Mouse (Mus musculus) heart, embryonic 11.5 days (tissue): ENCODE data around the gene Lpin2. TPM values are rescaled to one million over a fixed set of nuclear protein-coding genes. Genes with fewer than 3 reads are reported as not detected.

Source experiments
- ATAC-seq: fragments of 200-750 bp; cut with Nextera tagmentation; replicated peaks from 2 replicates; pipeline ENCODE4 v1.8.0; 2017; ENCODE audit warnings: moderate library complexity; ENCODE audit not compliant: insufficient number of reproducible peaks, low FRiP score, low TSS enrichment
- H3K27ac ChIP-seq: fragments of 300-500 bp; sonication (generic); 2 replicates; pipeline ENCODE4 v1.5.1; 2014; ENCODE audit warnings: mild to moderate bottlenecking, low read depth, low read length
- H3K27me3 ChIP-seq: fragments of 300-500 bp; sonication (generic); 2 replicates; pipeline ENCODE4 v1.6.1; 2014; ENCODE audit warnings: mild to moderate bottlenecking, low read length, mixed read lengths; ENCODE audit not compliant: control insufficient read depth, insufficient read depth
- H3K36me3 ChIP-seq: fragments of 300-500 bp; sonication (generic); 2 replicates; pipeline ENCODE4 v1.6.1; 2014; ENCODE audit warnings: mild to moderate bottlenecking, low read length, moderate library complexity, mixed read lengths; ENCODE audit not compliant: control insufficient read depth, insufficient read depth
- H3K4me1 ChIP-seq: fragments of 300-500 bp; sonication (generic); 2 replicates; pipeline ENCODE4 v1.6.1; 2014; ENCODE audit warnings: low read length; ENCODE audit not compliant: control insufficient read depth, insufficient read depth
- H3K4me2 ChIP-seq: fragments of 300-500 bp; sonication (generic); 2 replicates; pipeline ENCODE4 v1.6.1; 2014; ENCODE audit warnings: mild to moderate bottlenecking, moderate library complexity
- H3K4me3 ChIP-seq: fragments of 300-500 bp; sonication (generic); 2 replicates; pipeline ENCODE4 v1.5.1; 2014; ENCODE audit warnings: low read depth, low read length
- H3K9ac ChIP-seq: fragments of 300-500 bp; sonication (generic); 2 replicates; pipeline ENCODE4 v1.6.1; 2014; ENCODE audit warnings: mild to moderate bottlenecking, low read depth, low read length, moderate library complexity
- H3K9me3 ChIP-seq: fragments of 300-500 bp; sonication (generic); replicated peaks from 2 replicates; pipeline ENCODE4 v1.6.1; 2016; ENCODE audit warnings: low read length; ENCODE audit not compliant: control insufficient read depth
- WGBS: fragments of 180-500 bp; shearing (Covaris S2); extraction: QIAGEN DNeasy Blood & Tissue Kit; methylation state at CpG from one replicate; pipeline ENCODE4 v1.1.7; 2014; ENCODE audit not compliant: insufficient replicate concordance; 5-methylcytosine and 5-hydroxymethylcytosine counted together
- polyA plus RNA-seq: library from polyadenylated mRNA; unstranded; fragments of >200 nt; fragmentation: Nextera tagmentation; extraction: Ambion mirVana; gene quantifications from 2 replicates; pipeline ENCODE4 v1.2.1, GENCODE M21; 2014

Gene Lpin2
- polyA plus RNA-seq, 1 experiment from 2014 or later, result 22.5 TPM

- no peak for ATAC-seq
- no peak overlapping the region for H3K27ac ChIP-seq
- 70% methylated on average over 6 of the region's 6 CpGs for WGBS
- H3K4me2 ChIP-seq, result no peak overlapping the region
- no peaks in the 10 kb centered on the region for H3K9me3 ChIP-seq
- no peaks in the 10 kb centered on the region for H3K36me3 ChIP-seq
- H3K27me3 ChIP-seq, result no peaks in the 10 kb centered on the region
- peaks cover 9% of the 10 kb centered on the region for H3K4me1 ChIP-seq
- H3K4me3 ChIP-seq, result no peak overlapping the region
- H3K9ac ChIP-seq, result no peak overlapping the region
Measured at GRCm38 (mm10) chr17:71164991-71165390, 17.4 kb upstream of the Lpin2 start.

GRCm38 (mm10) chr17:71168205-71168815, 14.1 kb upstream of the Lpin2 start:
- Histone ChIP-seq H3K4me1 (peaks cover 9% of the 10 kb centered on the region), H3K4me2 (no peak overlapping the region), H3K9ac (no peak overlapping the region), H3K36me3 (no peaks in the 10 kb centered on the region), H3K27ac (no peak overlapping the region), H3K27me3 (no peaks in the 10 kb centered on the region), H3K9me3 (no peaks in the 10 kb centered on the region), H3K4me3 (no peak overlapping the region)
- no peak for ATAC-seq
- 51% methylated on average over 5 of the region's 5 CpGs for WGBS

- Histone ChIP-seq H3K4me1 (peaks cover 9% of the 10 kb centered on the region), H3K27ac (no peak overlapping the region), H3K9me3 (no peaks in the 10 kb centered on the region), H3K27me3 (no peaks in the 10 kb centered on the region), H3K4me3 (no peak overlapping the region), H3K4me2 (no peak overlapping the region), H3K36me3 (no peaks in the 10 kb centered on the region), H3K9ac (no peak overlapping the region)
- WGBS, result 46% methylated on average over 9 of the region's 9 CpGs
- ATAC-seq, result no peak
Measured at GRCm38 (mm10) chr17:71168846-71169245, 13.5 kb upstream of the Lpin2 start.

GRCm38 (mm10) chr17:71169639-71170038, 12.7 kb upstream of the Lpin2 start:
- Histone ChIP-seq H3K4me1 (peaks cover 9% of the 10 kb centered on the region), H3K4me2 (no peak overlapping the region), H3K9me3 (no peaks in the 10 kb centered on the region), H3K36me3 (no peaks in the 10 kb centered on the region), H3K27me3 (no peaks in the 10 kb centered on the region), H3K4me3 (no peak overlapping the region), H3K9ac (no peak overlapping the region), H3K27ac (no peak overlapping the region)
- 47% methylated on average over 1 of the region's 1 CpGs for WGBS
- no peak for ATAC-seq

- Histone ChIP-seq H3K9me3 (no peaks in the 10 kb centered on the region), H3K9ac (no peak overlapping the region), H3K4me2 (no peak overlapping the region), H3K27me3 (no peaks in the 10 kb centered on the region), H3K27ac (no peak overlapping the region), H3K4me3 (no peak overlapping the region), H3K4me1 (peaks cover 9% of the 10 kb centered on the region), H3K36me3 (no peaks in the 10 kb centered on the region)
- peak; percentile 57; the same call in 1 of the 2 replicates for ATAC-seq
- WGBS, result 70% methylated on average over 4 of the region's 4 CpGs
Measured at GRCm38 (mm10) chr17:71171161-71171560, 11.2 kb upstream of the Lpin2 start.

- no peaks in the 10 kb centered on the region for H3K36me3 ChIP-seq
- H3K4me3 ChIP-seq, result no peak overlapping the region
- ATAC-seq, result no peak
- H3K9me3 ChIP-seq, result no peaks in the 10 kb centered on the region
- H3K27me3 ChIP-seq, result no peaks in the 10 kb centered on the region
- WGBS, result 69% methylated on average over 4 of the region's 4 CpGs
- H3K9ac ChIP-seq, result no peak overlapping the region
- H3K4me1 ChIP-seq, result peaks cover 11% of the 10 kb centered on the region; the same call in 1 of the 2 replicates
- no peak overlapping the region for H3K27ac ChIP-seq
- H3K4me2 ChIP-seq, result no peak overlapping the region
Measured at GRCm38 (mm10) chr17:71177336-71177735, 5.0 kb upstream of the Lpin2 start.

GRCm38 (mm10) chr17:71177949-71178348, 4.4 kb upstream of the Lpin2 start:
- Histone ChIP-seq H3K4me1 (peaks cover 12% of the 10 kb centered on the region; the same call in 1 of the 2 replicates), H3K4me2 (no peak overlapping the region), H3K9ac (no peak overlapping the region), H3K27ac (no peak overlapping the region), H3K4me3 (no peak overlapping the region), H3K27me3 (no peaks in the 10 kb centered on the region), H3K9me3 (no peaks in the 10 kb centered on the region), H3K36me3 (no peaks in the 10 kb centered on the region)
- 42% methylated on average over 2 of the region's 2 CpGs for WGBS
- no peak for ATAC-seq

GRCm38 (mm10) chr17:71178530-71179181, 3.7 kb upstream of the Lpin2 start:
- no peak overlapping the region for H3K4me3 ChIP-seq
- no peaks in the 10 kb centered on the region for H3K36me3 ChIP-seq
- no peaks in the 10 kb centered on the region for H3K27me3 ChIP-seq
- H3K9ac ChIP-seq, result no peak overlapping the region
- H3K9me3 ChIP-seq, result no peaks in the 10 kb centered on the region
- H3K4me2 ChIP-seq, result 0 out of 2 replicates have a peak overlapping the region, but pooled peaks have one; percentile 2
- no peak for ATAC-seq
- no peak overlapping the region for H3K27ac ChIP-seq
- 22% methylated on average over 10 of the region's 10 CpGs for WGBS
- peaks cover 12% of the 10 kb centered on the region; the same call in 1 of the 2 replicates for H3K4me1 ChIP-seq
